Mouse (Mus musculus): ENCODE results near the gene Gm10340. TPM values are rescaled to one million over a fixed set of nuclear protein-coding genes. Genes with fewer than 3 reads are reported as not detected.

Gm10340 gene
- not detected in 2 replicates for total RNA-seq (2023)

GRCm38 (mm10) chr14:3133697-3134096 is at the start of gene Gm10340:
Gm10340 (plus strand) TSS chr14:3133997.

GRCm38 (mm10) chr14:3187955-3188354 is 54.2 kb downstream of the Gm10340 start, which contains the start of gene Gm5795:
Gm5795 (plus strand) TSS chr14:3188255.

Other genes with a start within 250 kb of the Gm10340 start
- gene Gm2888, start 104.0 kb upstream of the Gm10340 start, total RNA-seq (2023) = not detected in 2 replicates
- not detected in 2 replicates for gene Gm2897, start 84.7 kb upstream of the Gm10340 start, total RNA-seq (2023)
- not detected in 2 replicates for gene Gm5795, start 54.3 kb downstream of the Gm10340 start, total RNA-seq (2023)
- gene D830030K20Rik, start 74.5 kb downstream of the Gm10340 start, total RNA-seq (2023) = not detected in 2 replicates
- gene Gm2956, start 198.6 kb downstream of the Gm10340 start, total RNA-seq (2023) = not detected in 2 replicates